Mouse (Mus musculus) embryonic facial prominence, embryonic 12.5 days (tissue): ENCODE measurements around the gene Dlx1. TPM values are rescaled to one million over a fixed set of nuclear protein-coding genes. Genes with fewer than 3 reads are reported as not detected.
A peak's percentile ranks its signal among the peaks of the same experiment; 100 is the strongest.

Source experiments
- ATAC-seq: fragments of 200-750 bp; cut with Nextera tagmentation; 2 replicates; pipeline ENCODE4 v1.8.0; 2017; ENCODE audit not compliant: insufficient number of reproducible peaks, insufficient read depth, low FRiP score, low TSS enrichment
- H3K27ac ChIP-seq: fragments of 300-500 bp; sonication (generic); 2 replicates; pipeline ENCODE4 v1.5.1; 2016; ENCODE audit warnings: mild to moderate bottlenecking
- H3K27me3 ChIP-seq: fragments of 300-500 bp; sonication (generic); 2 replicates; pipeline ENCODE4 v1.6.1; 2016; ENCODE audit warnings: mild to moderate bottlenecking, moderate library complexity
- H3K36me3 ChIP-seq: fragments of 300-500 bp; sonication (generic); 2 replicates; pipeline ENCODE4 v1.6.1; 2016; ENCODE audit warnings: mild to moderate bottlenecking
- H3K4me1 ChIP-seq: fragments of 300-500 bp; sonication (generic); 2 replicates; pipeline ENCODE4 v1.6.1; 2016
- H3K4me2 ChIP-seq: fragments of 300-500 bp; sonication (generic); replicated peaks from 2 replicates; pipeline ENCODE4 v1.6.1; 2016; ENCODE audit warnings: mild to moderate bottlenecking, moderate library complexity
- H3K4me3 ChIP-seq: fragments of 300-500 bp; sonication (generic); 2 replicates; pipeline ENCODE4 v1.5.1; 2016; ENCODE audit warnings: mild to moderate bottlenecking
- H3K9ac ChIP-seq: fragments of 300-500 bp; sonication (generic); 2 replicates; pipeline ENCODE4 v1.6.1; 2016; ENCODE audit warnings: mild to moderate bottlenecking, moderate library complexity
- H3K9me3 ChIP-seq: fragments of 300-500 bp; sonication (generic); 2 replicates; pipeline ENCODE4 v1.6.1; 2016; ENCODE audit warnings: mild to moderate bottlenecking, moderate library complexity
- WGBS: fragments of 180-500 bp; shearing (Covaris S2); methylation state at CpG from one replicate; pipeline ENCODE4 v1.1.7; 2016; 5-methylcytosine and 5-hydroxymethylcytosine counted together
- polyA plus RNA-seq: library from polyadenylated mRNA; unstranded; fragments of >200 nt; fragmentation: Nextera tagmentation; extraction: Ambion mirVana; gene quantifications from 2 replicates; pipeline ENCODE4 v1.2.1, GENCODE M21; 2016

The Dlx1 gene
- polyA plus RNA-seq, 1 experiment from 2014 or later = 65.4 TPM

- ATAC-seq = peak; percentile 85
- H3K4me3 ChIP-seq = peak overlapping the region; percentile 43
- peak overlapping the region; percentile 82 for H3K4me2 ChIP-seq
- H3K9ac ChIP-seq = peak overlapping the region; percentile 79
- H3K36me3 ChIP-seq = no peaks in the 10 kb centered on the region
- peaks cover 80% of the 10 kb centered on the region for H3K27me3 ChIP-seq
- H3K27ac ChIP-seq = peak overlapping the region; percentile 88
- under 1% methylated on average over 60 of the region's 60 CpGs for WGBS
- H3K4me1 ChIP-seq = 0 out of 2 replicates have a peak, but pooled peaks cover 7% of the 10 kb centered on the region
- no peaks in the 10 kb centered on the region for H3K9me3 ChIP-seq
Observed at GRCm38 (mm10) chr2:71529511-71530351, 1.8 kb downstream of the Dlx1 start.

GRCm38 (mm10) chr2:71530391-71531123 lies 2.6 kb downstream of the Dlx1 start:
- Histone ChIP-seq H3K9me3 (no peaks in the 10 kb centered on the region), H3K4me2 (peak overlapping the region; percentile 82), H3K4me1 (0 out of 2 replicates have a peak, but pooled peaks cover 7% of the 10 kb centered on the region), H3K27ac (peak overlapping the region; percentile 88), H3K4me3 (peak overlapping the region; percentile 43), H3K9ac (peak overlapping the region; percentile 48), H3K27me3 (peaks cover 78% of the 10 kb centered on the region), H3K36me3 (no peaks in the 10 kb centered on the region)
- no peak for ATAC-seq
- under 1% methylated on average over 34 of the region's 34 CpGs for WGBS

DNA sequence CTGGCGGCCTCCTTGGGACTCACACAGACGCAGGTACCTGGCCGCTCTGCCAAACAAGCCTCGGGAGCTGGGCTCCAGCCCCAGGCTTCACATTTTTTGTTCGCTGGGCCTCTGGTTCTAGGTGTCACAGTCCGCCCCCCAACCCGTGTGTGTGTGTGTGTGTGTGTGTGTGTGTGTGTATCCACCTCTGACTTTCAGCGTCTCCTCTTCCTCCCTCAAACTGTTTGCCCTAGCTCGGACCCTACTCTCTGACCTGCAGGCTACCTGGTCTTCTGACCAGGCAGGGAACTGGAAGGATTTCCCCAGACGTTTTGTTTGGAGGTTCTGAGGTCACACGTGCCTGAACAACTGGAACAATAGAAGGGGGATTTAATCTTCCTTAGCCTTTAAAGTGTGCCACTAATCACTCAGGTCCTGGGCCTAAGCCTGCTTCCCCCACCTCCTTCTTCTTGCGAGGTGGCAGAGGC lies 3.2 kb downstream of the Dlx1 start:
- ATAC-seq = no peak
- Histone ChIP-seq H3K4me1 (0 out of 2 replicates have a peak, but pooled peaks cover 7% of the 10 kb centered on the region), H3K4me3 (peak overlapping the region; percentile 43), H3K36me3 (no peaks in the 10 kb centered on the region), H3K4me2 (peak overlapping the region; percentile 82), H3K27me3 (peaks cover 72% of the 10 kb centered on the region), H3K9ac (peak overlapping the region; percentile 48), H3K9me3 (no peaks in the 10 kb centered on the region), H3K27ac (peak overlapping the region; percentile 88)
- WGBS = 3% methylated on average over 12 of the region's 12 CpGs

DNA sequence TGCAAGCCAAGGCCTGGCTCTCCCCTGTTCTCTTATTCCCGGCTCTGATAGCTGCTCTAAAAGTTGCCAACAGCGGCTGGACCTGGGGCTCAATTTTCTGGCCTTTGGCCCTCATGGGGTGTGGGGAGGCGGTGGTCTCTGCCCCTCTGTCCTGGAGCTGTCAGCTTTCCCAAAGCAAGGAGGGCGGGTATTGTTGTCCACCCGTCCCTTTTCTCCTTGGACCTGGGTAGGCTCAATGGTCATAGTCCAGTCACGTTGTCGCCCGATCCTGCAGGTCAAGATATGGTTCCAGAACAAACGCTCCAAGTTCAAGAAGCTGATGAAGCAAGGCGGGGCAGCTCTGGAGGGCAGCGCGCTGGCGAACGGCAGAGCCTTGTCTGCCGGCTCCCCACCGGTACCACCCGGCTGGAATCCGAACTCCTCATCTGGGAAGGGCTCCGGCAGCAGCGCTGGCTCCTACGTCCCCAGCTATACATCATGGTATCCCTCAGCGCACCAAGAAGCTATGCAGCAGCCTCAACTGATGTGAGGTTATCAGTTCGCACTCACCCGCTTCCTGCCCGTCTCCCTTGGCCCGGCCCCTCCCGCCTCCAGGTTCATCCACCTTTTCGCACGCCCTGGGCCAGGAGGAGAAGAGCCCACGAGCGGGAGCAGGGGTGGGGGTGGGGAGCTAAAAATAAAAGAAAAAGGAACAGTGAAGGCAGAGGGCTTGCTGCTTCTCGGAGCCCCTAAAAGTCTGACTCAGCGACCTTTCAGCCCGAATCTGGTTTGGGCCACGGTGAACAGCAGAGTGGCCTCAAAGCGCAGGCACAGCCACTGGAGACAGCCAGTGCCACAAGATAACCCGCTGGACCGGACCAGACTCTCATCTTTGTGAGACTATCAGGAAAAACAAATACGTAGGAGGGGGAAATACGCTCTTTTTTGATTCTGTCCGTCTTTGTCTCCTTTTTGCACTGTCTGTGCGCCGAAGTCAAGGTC lies 4.4 kb downstream of the Dlx1 start:
- peak overlapping the region; percentile 82 for H3K4me2 ChIP-seq
- H3K27me3 ChIP-seq = peaks cover 74% of the 10 kb centered on the region
- H3K4me3 ChIP-seq = peak overlapping the region; percentile 43
- ATAC-seq = no peak
- WGBS = 2% methylated on average over 43 of the region's 43 CpGs
- H3K36me3 ChIP-seq = no peaks in the 10 kb centered on the region
- H3K4me1 ChIP-seq = 0 out of 2 replicates have a peak, but pooled peaks cover 7% of the 10 kb centered on the region
- H3K9me3 ChIP-seq = no peaks in the 10 kb centered on the region
- H3K9ac ChIP-seq = peak overlapping the region; percentile 48
- peak overlapping the region; percentile 88 for H3K27ac ChIP-seq

- WGBS = 11% methylated on average over 5 of the region's 5 CpGs
- H3K27me3 ChIP-seq = peaks cover 75% of the 10 kb centered on the region
- H3K4me3 ChIP-seq = peak overlapping the region; percentile 43
Observed at GRCm38 (mm10) chr2:71533094-71533493, 5.2 kb downstream of the Dlx1 start.

GRCm38 (mm10) chr2:71534242-71535052 lies 6.5 kb downstream of the Dlx1 start:
- no peak for ATAC-seq
- H3K4me3 ChIP-seq = peak overlapping the region; percentile 43
- peak overlapping the region; percentile 82 for H3K4me2 ChIP-seq
- peaks cover 2% of the 10 kb centered on the region; the same call in 1 of the 2 replicates for H3K4me1 ChIP-seq
- peaks cover 73% of the 10 kb centered on the region for H3K27me3 ChIP-seq
- H3K9me3 ChIP-seq = no peaks in the 10 kb centered on the region
- 1% methylated on average over 20 of the region's 20 CpGs for WGBS
- peak overlapping the region; percentile 58 for H3K9ac ChIP-seq
- no peaks in the 10 kb centered on the region for H3K36me3 ChIP-seq
- H3K27ac ChIP-seq = peak overlapping the region; percentile 79

More at GRCm38 (mm10) chr2:71533094-71533493, 5.2 kb downstream of the Dlx1 start:
- Histone ChIP-seq H3K4me2 (peak overlapping the region; percentile 82), H3K36me3 (no peaks in the 10 kb centered on the region), H3K9me3 (no peaks in the 10 kb centered on the region), H3K27ac (peak overlapping the region; percentile 88), H3K4me1 (0 out of 2 replicates have a peak, but pooled peaks cover 7% of the 10 kb centered on the region), H3K9ac (peak overlapping the region; percentile 48; the same call in 1 of the 2 replicates)
- no peak for ATAC-seq

DNA sequence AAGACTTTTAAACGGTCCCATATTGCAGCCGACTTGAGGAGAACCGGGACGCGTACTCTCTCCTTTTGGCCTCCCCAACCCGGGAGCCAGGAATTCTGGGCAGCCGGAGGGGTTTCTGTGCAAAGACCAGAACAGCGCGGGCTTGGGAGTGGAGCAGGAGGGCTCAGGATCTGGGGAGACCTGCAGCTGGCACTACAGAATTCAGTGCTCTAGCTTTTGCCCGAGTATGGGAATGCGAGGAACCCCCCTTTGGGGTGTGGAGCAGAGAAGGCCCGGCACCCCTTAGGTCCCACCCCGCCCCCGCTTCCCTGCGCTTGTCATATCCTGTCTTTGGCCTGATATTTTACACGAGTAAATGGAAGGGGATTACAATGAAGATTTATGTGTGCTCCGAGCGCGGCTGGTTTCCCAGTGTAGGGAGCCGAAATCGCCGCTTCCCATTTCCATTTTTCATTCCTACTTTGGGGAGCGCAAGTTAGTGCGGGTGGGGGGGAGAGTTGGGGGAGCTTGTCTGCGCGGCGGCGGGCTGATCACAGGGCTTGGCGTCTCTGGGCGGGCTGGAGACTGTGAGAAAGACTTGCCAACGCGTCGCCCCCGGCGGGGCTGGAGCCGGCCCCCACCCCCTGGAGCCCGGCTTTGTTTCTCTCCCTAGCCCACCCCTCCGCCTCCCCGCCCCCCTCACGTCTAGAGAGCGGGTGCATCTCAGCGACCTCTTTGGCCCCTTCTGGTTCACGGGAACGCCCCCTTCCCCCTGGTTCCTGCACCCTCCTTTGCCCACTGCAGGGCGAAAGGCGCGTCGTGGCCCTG lies 12.9 kb downstream of the Dlx1 start:
- Histone ChIP-seq H3K27me3 (peaks cover 63% of the 10 kb centered on the region), H3K9ac (peak overlapping the region; percentile 46), H3K9me3 (no peaks in the 10 kb centered on the region), H3K36me3 (no peaks in the 10 kb centered on the region), H3K4me1 (peaks cover 22% of the 10 kb centered on the region), H3K27ac (peak overlapping the region; percentile 89), H3K4me2 (peak overlapping the region; percentile 89), H3K4me3 (peak overlapping the region; percentile 34)
- no peak for ATAC-seq
- WGBS = 0% methylated on average over 47 of the region's 48 CpGs

- Histone ChIP-seq H3K9me3 (no peaks in the 10 kb centered on the region), H3K4me3 (peak overlapping the region; percentile 65), H3K36me3 (no peaks in the 10 kb centered on the region), H3K27ac (peak overlapping the region; percentile 89), H3K9ac (peak overlapping the region; percentile 69), H3K4me1 (peaks cover 28% of the 10 kb centered on the region), H3K27me3 (peaks cover 64% of the 10 kb centered on the region), H3K4me2 (peak overlapping the region; percentile 89)
- 2% methylated on average over 36 of the region's 37 CpGs for WGBS
- ATAC-seq = 0 out of 2 replicates have a peak, but pooled peaks have one; percentile 16
Observed at GRCm38 (mm10) chr2:71541418-71542226, 13.7 kb downstream of the Dlx1 start.

DNA sequence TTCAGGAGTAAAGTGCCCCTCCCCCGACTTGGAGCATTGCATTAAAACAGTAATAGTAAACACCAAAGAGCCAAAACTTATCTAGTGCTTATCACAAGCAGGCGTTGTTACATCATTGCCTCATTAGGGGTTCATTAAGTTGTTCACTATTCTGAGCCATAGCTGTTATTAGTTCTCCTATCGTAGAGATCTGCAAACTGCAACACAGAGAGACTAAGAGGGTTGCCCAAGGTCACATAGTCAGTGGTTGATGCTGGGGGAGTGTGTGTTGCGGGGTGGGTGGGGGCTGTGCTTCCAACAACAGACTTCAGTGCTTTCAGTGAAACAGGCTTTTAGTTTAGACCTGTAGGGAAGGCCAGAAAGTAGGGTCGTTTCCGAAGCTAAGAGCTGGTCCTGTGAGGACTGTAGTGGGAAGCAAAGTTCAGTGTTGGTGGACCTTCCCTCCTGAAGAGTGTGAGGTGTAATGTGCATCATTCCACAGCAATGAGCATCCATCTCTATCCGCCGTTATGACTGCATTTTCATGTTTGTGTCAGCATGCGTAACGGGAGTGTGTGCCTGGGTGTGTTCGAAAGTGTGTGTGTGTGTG lies 14.4 kb downstream of the Dlx1 start:
- Histone ChIP-seq H3K9me3 (no peaks in the 10 kb centered on the region), H3K4me2 (peak overlapping the region; percentile 89), H3K27ac (peak overlapping the region; percentile 89), H3K9ac (peak overlapping the region; percentile 69; the same call in 1 of the 2 replicates), H3K4me3 (peak overlapping the region; percentile 65), H3K36me3 (no peaks in the 10 kb centered on the region), H3K4me1 (peaks cover 28% of the 10 kb centered on the region), H3K27me3 (peaks cover 61% of the 10 kb centered on the region)
- ATAC-seq = no peak
- WGBS = 8% methylated on average over 11 of the region's 11 CpGs
